Mouse (Mus musculus) thymus, adult 2 months (tissue): ENCODE results near the gene Cnksr1.

Experiments used
- CTCF ChIP-seq: fragments of 200-500 bp; IDR thresholded peaks from 2 replicates; pipeline ENCODE4 v1.5.1; 2012; ENCODE audit warnings: mild to moderate bottlenecking, control low read depth, low read length, moderate library complexity, borderline replicate concordance; ENCODE audit not compliant: control insufficient read depth, poor library complexity, insufficient read depth; ENCODE audit errors: extremely low read depth
- POLR2A ChIP-seq: fragments of 200-500 bp; IDR thresholded peaks from 2 replicates; pipeline ENCODE4 v1.6.1; 2012; ENCODE audit warnings: mild to moderate bottlenecking, low read length, control low read depth, moderate library complexity; ENCODE audit not compliant: control insufficient read depth, poor library complexity, insufficient read depth; ENCODE audit errors: extremely low read depth

- TF ChIP-seq CTCF: no peak
- TF ChIP-seq POLR2A: no peak
These were observed 31.6 kb downstream of the Cnksr1 start for GRCm38 (mm10) chr4:134206488-134207053.
